Mouse (Mus musculus) brain, embryonic 14.5 days (tissue): ENCODE results near the gene Rnf216.

Source experiments
- CTCF ChIP-seq: fragments of 200-500 bp; IDR thresholded peaks from 2 replicates; pipeline ENCODE4 v1.5.1; 2012; ENCODE audit warnings: inconsistent platforms, mild to moderate bottlenecking, moderate library complexity, borderline replicate concordance; ENCODE audit not compliant: insufficient read depth, insufficient read length; ENCODE audit errors: extremely low read depth
- POLR2A ChIP-seq: fragments of 200-500 bp; IDR thresholded peaks from 2 replicates; pipeline ENCODE4 v1.6.1; 2012; ENCODE audit warnings: mild to moderate bottlenecking, inconsistent platforms, borderline replicate concordance; ENCODE audit not compliant: poor library complexity, insufficient read depth, insufficient read length, severe bottlenecking; ENCODE audit errors: extremely low read depth

GRCm38 (mm10) chr5:142944979-142945682 lies 167.7 kb downstream of the Rnf216 start:
- no peak for TF ChIP-seq CTCF
- TF ChIP-seq POLR2A: no peak
